Mouse (Mus musculus) olfactory bulb, adult 2 months (tissue): ENCODE results near the gene Asap3. TPM values are rescaled to one million over a fixed set of nuclear protein-coding genes. Genes with fewer than 3 reads are reported as not detected.

Experiments used
- H3K27ac ChIP-seq: fragments of 200-500 bp; 2 replicates; pipeline ENCODE4 v1.5.1; 2012; ENCODE audit warnings: low read depth, low read length; ENCODE audit not compliant: insufficient read depth
- H3K4me1 ChIP-seq: fragments of 200-500 bp; 2 replicates; pipeline ENCODE4 v1.6.1; 2012; ENCODE audit warnings: low read length; ENCODE audit not compliant: control insufficient read depth, insufficient read depth
- H3K4me3 ChIP-seq: fragments of 200-500 bp; 2 replicates; pipeline ENCODE4 v1.5.1; 2012; ENCODE audit warnings: mild to moderate bottlenecking, low read depth, low read length, moderate library complexity; ENCODE audit not compliant: insufficient read depth
- CTCF ChIP-seq: fragments of 200-500 bp; IDR thresholded peaks from 2 replicates; pipeline ENCODE4 v1.5.1; 2012; ENCODE audit warnings: low read depth, mild to moderate bottlenecking, low read length, moderate library complexity; ENCODE audit not compliant: insufficient read depth
- POLR2A ChIP-seq: fragments of 200-500 bp; IDR thresholded peaks from 2 replicates; pipeline ENCODE4 v1.6.1; 2012; ENCODE audit warnings: mild to moderate bottlenecking, low read depth, low read length, moderate library complexity; ENCODE audit not compliant: insufficient read depth
- WGBS: fragments of 180-500 bp; shearing (Covaris S2); methylation state at CpG from one replicate; pipeline ENCODE4 v1.1.7; 2018; 5-methylcytosine and 5-hydroxymethylcytosine counted together
- polyA plus RNA-seq: library from polyadenylated mRNA; stranded (reverse); fragments of >200 nt; gene quantifications from 2 replicates; pipeline ENCODE4 v1.2.4, GENCODE M21; 2012; ENCODE audit warnings: low replicate concordance; ENCODE audit not compliant: missing spikeins, insufficient read depth, insufficient read length

The Asap3 gene
- polyA plus RNA-seq, result not detected in 2 replicates

DNA sequence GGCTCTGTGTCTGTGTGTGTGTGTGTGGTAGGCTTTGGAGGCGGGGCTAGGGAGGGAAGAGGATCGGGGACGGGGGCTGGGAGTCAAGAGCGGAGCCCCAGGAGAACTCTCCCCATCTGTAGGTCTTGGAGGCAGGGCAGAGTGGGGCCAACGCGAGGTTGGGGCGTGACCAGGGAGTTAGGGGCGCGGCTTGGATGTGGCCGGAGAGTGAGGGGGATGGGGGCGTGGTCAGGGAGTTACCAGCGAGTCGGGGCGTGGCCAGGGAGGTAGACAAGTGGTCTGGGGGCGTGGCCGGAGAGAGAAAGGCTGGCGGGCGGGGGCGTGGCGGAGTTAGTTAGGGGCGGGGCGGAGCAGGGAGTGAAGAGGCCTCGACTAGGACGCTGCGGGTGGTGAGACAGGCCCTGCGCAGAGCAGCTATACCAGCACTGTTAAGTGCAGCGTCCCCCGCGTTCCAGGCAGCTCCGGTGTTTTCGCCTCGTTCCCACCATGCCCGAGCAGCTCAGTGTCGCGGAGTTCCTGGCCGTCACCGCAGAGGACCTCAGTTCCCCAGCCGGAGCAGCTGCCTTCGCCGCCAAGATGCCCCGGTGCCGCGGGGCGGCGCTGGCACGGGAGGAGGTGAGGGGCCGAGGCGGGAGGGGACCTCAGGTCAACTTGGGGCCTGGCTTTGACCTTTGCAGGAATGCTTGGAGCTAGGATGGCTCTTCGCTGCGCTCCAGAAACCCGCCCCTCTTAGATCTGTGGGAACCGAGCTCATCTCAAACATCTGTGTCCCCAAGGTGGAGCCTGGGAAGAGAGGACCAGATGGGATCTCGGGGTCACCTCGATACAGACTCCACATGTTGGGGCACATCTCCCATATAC lies at the start of gene Asap3:
Gene Asap3, plus strand, starts transcription at position 333 of the 861 bp plus-strand sequence.
- WGBS, result 3% methylated on average over 54 of the region's 54 CpGs
- H3K27ac ChIP-seq, result no peak within 1 kb of the TSS

DNA sequence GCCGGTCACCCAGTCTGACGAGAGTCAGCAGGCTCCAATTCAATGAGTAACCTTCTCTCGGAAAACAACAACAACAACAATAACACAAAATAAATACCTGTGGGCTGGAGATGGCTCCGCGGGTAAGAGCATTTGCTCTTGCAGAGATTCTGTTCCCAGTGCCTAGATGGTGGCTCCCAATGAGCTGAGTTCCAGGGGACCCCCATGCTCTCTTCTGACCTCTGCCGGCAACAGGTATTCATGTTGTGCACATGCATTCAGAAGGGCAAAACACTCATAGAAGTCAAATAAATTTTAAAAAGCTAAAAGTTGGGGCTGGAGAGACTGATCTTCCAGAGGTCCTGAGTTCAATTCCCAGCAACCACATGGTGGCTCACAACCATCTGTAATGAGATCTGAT lies 47.7 kb upstream of the Asap3 start:
- TF ChIP-seq CTCF (no peak), POLR2A (no peak)
- H3K4me3 ChIP-seq, result no peak overlapping the region
- 86% methylated on average over 6 of the region's 6 CpGs for WGBS
- H3K27ac ChIP-seq, result no peak overlapping the region
- peaks cover 10% of the 10 kb centered on the region for H3K4me1 ChIP-seq

More for the DNA sequence above, at the start of gene Asap3:
- Histone ChIP-seq H3K4me3 (peak within 1 kb of the TSS; percentile 52), H3K4me1 (peaks cover 13% of the 10 kb centered on the region)
- TF ChIP-seq POLR2A, result no peak
- no peak for TF ChIP-seq CTCF

DNA sequence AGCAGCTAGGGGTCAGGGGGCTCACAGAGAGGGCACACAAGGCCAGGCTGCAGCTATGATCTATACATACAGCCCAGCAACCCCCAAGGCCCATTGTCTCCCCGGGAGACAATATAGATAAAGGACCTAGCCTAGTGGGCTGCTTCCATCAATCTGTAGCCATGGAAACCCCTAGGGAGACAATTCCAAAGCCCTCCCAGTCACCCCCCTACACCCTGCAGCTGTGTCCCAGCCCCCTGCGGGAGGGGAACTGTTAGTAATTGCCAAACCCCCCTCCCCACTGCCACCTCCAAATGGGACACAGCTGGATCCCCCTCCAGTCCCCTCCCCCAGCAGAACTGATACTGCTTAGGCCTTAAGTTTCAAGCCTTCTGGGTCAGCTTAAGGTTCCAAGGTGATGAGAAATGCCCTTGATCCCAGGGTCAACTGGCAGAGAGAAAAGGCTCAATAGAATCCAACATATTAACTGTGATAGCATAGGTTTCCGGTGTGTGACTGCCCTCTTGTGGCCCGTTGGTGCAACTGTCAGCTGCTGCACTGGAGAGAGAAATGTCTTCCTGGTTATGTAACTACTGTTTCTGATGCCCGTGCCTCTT lies 46.3 kb upstream of the Asap3 start:
- TF ChIP-seq POLR2A (no peak), CTCF (peak; percentile 41; the same call in 1 of the 2 replicates)
- Histone ChIP-seq H3K4me3 (no peak overlapping the region), H3K27ac (peak overlapping the region; percentile 40; the same call in 1 of the 2 replicates), H3K4me1 (peaks cover 10% of the 10 kb centered on the region)
- WGBS, result 6% methylated on average over 5 of the region's 5 CpGs

DNA sequence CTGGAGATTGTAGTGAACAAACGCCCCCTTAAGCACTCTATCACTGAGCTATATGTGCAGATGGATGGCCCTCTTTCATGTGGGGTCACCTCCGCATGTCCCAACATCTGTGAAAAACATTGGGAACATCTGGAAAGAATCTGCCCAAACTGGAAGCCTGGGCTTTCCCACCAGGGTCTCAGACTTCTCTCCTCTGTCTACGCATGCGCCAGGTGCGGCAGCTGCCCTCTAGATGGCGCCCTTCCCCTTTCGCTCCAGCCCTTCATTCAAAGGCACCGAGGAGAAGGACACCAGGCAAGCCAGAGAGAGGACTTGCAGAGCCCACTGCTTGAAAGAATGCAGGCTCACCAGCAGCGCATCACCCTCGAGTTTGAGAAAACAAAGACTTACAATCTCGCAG lies 42.7 kb upstream of the Asap3 start:
- H3K27ac ChIP-seq, result no peak overlapping the region
- peaks cover 10% of the 10 kb centered on the region for H3K4me1 ChIP-seq
- TF ChIP-seq POLR2A (no peak), CTCF (peak; percentile 96)
- 6% methylated on average over 11 of the region's 11 CpGs for WGBS
- H3K4me3 ChIP-seq, result no peak overlapping the region

DNA sequence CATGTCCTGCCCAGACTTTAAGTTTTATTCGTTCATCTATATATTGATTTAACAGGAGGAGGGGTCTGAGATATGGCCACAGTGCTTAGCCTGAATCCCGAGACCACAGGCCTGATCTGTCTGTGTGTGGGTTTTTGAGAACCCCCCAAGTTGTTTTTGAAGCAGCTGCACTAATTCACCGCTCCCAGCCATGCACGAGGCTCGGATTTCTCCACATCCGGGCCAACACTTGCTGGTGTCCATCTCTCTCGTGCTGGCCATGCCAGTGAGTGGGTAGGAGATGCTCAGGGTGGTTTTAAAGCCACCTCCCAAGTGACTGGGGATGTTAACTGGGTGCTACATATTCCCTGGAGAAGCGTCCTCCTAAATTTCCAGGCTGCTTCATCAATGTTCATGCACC lies 41.2 kb upstream of the Asap3 start:
- WGBS, result 90% methylated on average over 8 of the region's 8 CpGs
- Histone ChIP-seq H3K27ac (no peak overlapping the region), H3K4me3 (no peak overlapping the region), H3K4me1 (peaks cover 5% of the 10 kb centered on the region)
- TF ChIP-seq POLR2A (no peak), CTCF (no peak)

DNA sequence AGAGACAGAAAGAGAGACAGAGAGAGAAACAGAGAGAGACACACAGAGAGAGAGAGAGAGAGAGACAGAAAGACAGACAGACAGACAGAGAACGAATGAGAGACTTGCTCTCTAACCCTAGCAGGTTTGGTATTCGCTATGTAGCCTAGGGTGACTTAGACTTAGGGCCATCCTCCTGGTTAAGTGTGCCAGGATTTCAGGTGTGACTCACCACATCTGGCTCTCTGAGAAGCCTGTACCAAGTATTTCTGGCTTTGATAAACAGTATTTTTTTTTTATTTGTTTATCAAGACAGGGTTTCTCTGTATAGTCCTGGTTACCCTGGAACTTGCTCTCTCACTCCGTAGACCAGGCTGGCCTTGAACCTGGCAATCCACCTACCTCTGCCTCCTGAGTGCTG lies 38.5 kb upstream of the Asap3 start:
- WGBS, result 84% methylated on average over 3 of the region's 3 CpGs

DNA sequence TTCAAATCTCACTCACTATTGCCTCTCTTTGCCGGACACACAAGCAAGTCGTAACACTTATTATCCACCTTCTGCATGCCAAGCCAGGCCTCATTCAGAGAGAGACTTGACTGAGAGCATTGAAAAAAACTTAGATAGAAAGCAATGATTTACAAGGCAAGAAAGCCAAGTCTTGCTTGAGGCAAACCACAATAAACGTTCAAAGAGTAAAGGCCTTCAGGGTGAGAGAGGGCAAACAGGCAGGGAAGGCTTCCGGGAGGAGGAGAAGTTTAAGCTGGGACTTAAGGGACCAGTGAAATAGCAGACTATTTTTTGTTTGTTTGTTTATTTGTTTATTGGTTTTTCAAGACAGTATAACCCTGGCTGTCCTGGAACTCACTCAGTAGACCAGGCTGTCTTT lies 35.8 kb upstream of the Asap3 start:
- Histone ChIP-seq H3K27ac (no peak overlapping the region), H3K4me1 (peaks cover 12% of the 10 kb centered on the region), H3K4me3 (no peak overlapping the region)
- WGBS, result 89% methylated on average over 4 of the region's 4 CpGs
- TF ChIP-seq CTCF, result no peak
- TF ChIP-seq POLR2A, result no peak

More for the DNA sequence above, 38.5 kb upstream of the Asap3 start:
- TF ChIP-seq CTCF (no peak), POLR2A (no peak)
- Histone ChIP-seq H3K27ac (no peak overlapping the region), H3K4me1 (peaks cover 5% of the 10 kb centered on the region), H3K4me3 (no peak overlapping the region)

DNA sequence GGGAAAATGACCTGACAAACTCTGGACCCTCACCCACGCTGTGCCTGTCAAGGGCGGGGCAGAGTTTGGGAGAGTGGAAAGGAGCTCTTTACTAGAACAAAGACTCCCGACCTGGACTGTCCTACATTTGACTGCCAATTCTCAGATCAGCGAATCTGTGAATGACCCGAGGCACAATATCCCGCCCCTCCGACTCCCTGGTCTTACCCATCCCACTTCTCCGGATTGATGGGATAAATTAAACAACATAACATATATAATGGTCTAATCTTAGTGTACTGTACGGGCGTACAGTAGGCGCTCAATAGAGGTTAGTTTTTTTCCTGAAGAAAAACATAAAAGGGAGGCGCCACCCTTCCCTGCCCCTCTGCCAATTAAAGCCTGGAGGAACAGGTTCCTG lies 34.7 kb upstream of the Asap3 start:
- TF ChIP-seq CTCF (no peak), POLR2A (no peak)
- H3K4me3 ChIP-seq, result no peak overlapping the region
- H3K4me1 ChIP-seq, result peaks cover 12% of the 10 kb centered on the region
- H3K27ac ChIP-seq, result no peak overlapping the region
- WGBS, result 32% methylated on average over 12 of the region's 12 CpGs

DNA sequence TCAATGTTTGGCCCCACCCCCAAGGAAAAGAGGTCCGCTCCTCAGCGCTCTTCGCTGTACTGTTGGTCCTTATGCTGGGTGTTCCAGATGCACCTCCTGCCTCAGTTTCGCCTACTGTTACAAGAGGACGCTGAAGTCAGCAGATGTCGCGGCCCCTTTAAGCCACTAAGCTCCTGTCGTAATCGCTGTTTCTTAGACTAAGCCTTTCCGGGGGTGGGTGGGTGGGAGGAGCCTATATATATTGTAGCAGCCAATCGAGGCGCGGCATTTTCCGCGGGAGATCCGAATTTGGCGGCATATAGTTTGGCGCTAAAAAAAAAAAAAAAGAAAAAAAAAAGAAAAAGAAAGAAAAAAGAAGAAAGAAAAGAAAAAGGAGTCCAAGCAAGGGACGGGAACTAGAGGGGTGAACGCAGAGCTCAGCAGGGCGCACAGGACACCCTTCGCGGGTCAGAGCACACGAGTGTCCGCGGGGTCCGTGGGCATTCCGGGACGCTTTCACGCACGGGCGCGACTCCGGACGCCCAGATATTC lies 34.1 kb upstream of the Asap3 start, which contains the start of gene E2f2:
Gene E2f2, plus strand, starts transcription at position 384 of the 531 bp plus-strand sequence.
- Histone ChIP-seq H3K4me3 (peak within 1 kb of the TSS; percentile 66), H3K4me1 (peaks cover 12% of the 10 kb centered on the region), H3K27ac (no peak within 1 kb of the TSS)
- TF ChIP-seq POLR2A (no peak), CTCF (no peak)
- WGBS, result under 1% methylated on average over 35 of the region's 35 CpGs
